Mouse (Mus musculus) intestine, embryonic 16.5 days (tissue): ENCODE data around the gene Lpar1. TPM values are rescaled to one million over a fixed set of nuclear protein-coding genes. Genes with fewer than 3 reads are reported as not detected.

Experiments used
- ATAC-seq: fragments of 200-750 bp; cut with Nextera tagmentation; 2 replicates; pipeline ENCODE4 v1.8.0; 2017; ENCODE audit warnings: moderate TSS enrichment, moderate library complexity
- H3K27ac ChIP-seq: fragments of 300-500 bp; sonication (generic); 2 replicates; pipeline ENCODE4 v1.5.1; 2014; ENCODE audit warnings: mild to moderate bottlenecking, low read length
- H3K27me3 ChIP-seq: fragments of 300-500 bp; sonication (generic); replicated peaks from 2 replicates; pipeline ENCODE4 v1.6.1; 2014; ENCODE audit warnings: low read length, control low read depth, mixed read lengths; ENCODE audit not compliant: control insufficient read depth, insufficient read depth
- H3K36me3 ChIP-seq: fragments of 300-500 bp; sonication (generic); 2 replicates; pipeline ENCODE4 v1.6.1; 2014; ENCODE audit warnings: low read length, control low read depth; ENCODE audit not compliant: control insufficient read depth, insufficient read depth
- H3K4me1 ChIP-seq: fragments of 300-500 bp; sonication (generic); 2 replicates; pipeline ENCODE4 v1.6.1; 2014; ENCODE audit warnings: low read length, control low read depth, mixed read lengths; ENCODE audit not compliant: control insufficient read depth, insufficient read depth
- H3K4me2 ChIP-seq: fragments of 300-500 bp; sonication (generic); 2 replicates; pipeline ENCODE4 v1.6.1; 2014; ENCODE audit warnings: low read depth, low read length, control low read depth
- H3K4me3 ChIP-seq: fragments of 300-500 bp; sonication (generic); 2 replicates; pipeline ENCODE4 v1.5.1; 2014; ENCODE audit warnings: mild to moderate bottlenecking, low read length
- H3K9ac ChIP-seq: fragments of 300-500 bp; sonication (generic); 2 replicates; pipeline ENCODE4 v1.6.1; 2014; ENCODE audit warnings: low read depth, low read length
- H3K9me3 ChIP-seq: fragments of 300-500 bp; sonication (generic); 2 replicates; pipeline ENCODE4 v1.6.1; 2016; ENCODE audit warnings: low read length, control low read depth; ENCODE audit not compliant: control insufficient read depth
- whole genome bisulfite sequencing: fragments of 180-500 bp; shearing (Covaris S2); extraction: QIAGEN DNeasy Blood & Tissue Kit; methylation state at CpG from one replicate; pipeline ENCODE4 v1.1.7; 2014; 5-methylcytosine and 5-hydroxymethylcytosine counted together
- polyA plus RNA-seq: library from polyadenylated mRNA; unstranded; fragments of >200 nt; fragmentation: Nextera tagmentation; extraction: Ambion mirVana; gene quantifications from 2 replicates; pipeline ENCODE4 v1.2.1, GENCODE M21; 2015

Lpar1 gene
- polyA plus RNA-seq, 1 experiment from 2014 or later, result 54.1 TPM

- H3K27ac ChIP-seq, result no peak overlapping the region
- H3K36me3 ChIP-seq, result peaks cover 4% of the 10 kb centered on the region; the same call in 1 of the 2 replicates
- H3K4me1 ChIP-seq, result peaks cover 22% of the 10 kb centered on the region
- H3K27me3 ChIP-seq, result no peaks in the 10 kb centered on the region
- H3K4me3 ChIP-seq, result no peak overlapping the region
- no peak overlapping the region for H3K9ac ChIP-seq
- H3K9me3 ChIP-seq, result no peaks in the 10 kb centered on the region; the same call in 1 of the 2 replicates
- WGBS, result 93% methylated on average over 3 of the region's 3 CpGs
- no peak for ATAC-seq
- no peak overlapping the region for H3K4me2 ChIP-seq
Observed at GRCm38 (mm10) chr4:58538696-58539095, 15.0 kb downstream of the Lpar1 start.

GRCm38 (mm10) chr4:58535754-58536153 lies 17.9 kb downstream of the Lpar1 start:
- no peak for ATAC-seq
- no peak overlapping the region for H3K9ac ChIP-seq
- H3K4me1 ChIP-seq, result peaks cover 24% of the 10 kb centered on the region
- H3K27ac ChIP-seq, result no peak overlapping the region
- H3K4me2 ChIP-seq, result no peak overlapping the region
- no peak overlapping the region for H3K4me3 ChIP-seq
- peaks cover 4% of the 10 kb centered on the region; the same call in 1 of the 2 replicates for H3K36me3 ChIP-seq
- H3K9me3 ChIP-seq, result no peaks in the 10 kb centered on the region; the same call in 1 of the 2 replicates
- H3K27me3 ChIP-seq, result no peaks in the 10 kb centered on the region
- 84% methylated on average over 6 of the region's 6 CpGs for WGBS

GRCm38 (mm10) chr4:58534726-58535350 lies 18.9 kb downstream of the Lpar1 start:
- no peak overlapping the region for H3K4me2 ChIP-seq
- H3K36me3 ChIP-seq, result peaks cover 4% of the 10 kb centered on the region; the same call in 1 of the 2 replicates
- ATAC-seq, result peak; percentile 40
- WGBS, result 71% methylated on average over 15 of the region's 15 CpGs
- no peaks in the 10 kb centered on the region for H3K27me3 ChIP-seq
- H3K4me1 ChIP-seq, result peaks cover 28% of the 10 kb centered on the region
- no peaks in the 10 kb centered on the region; the same call in 1 of the 2 replicates for H3K9me3 ChIP-seq
- H3K27ac ChIP-seq, result no peak overlapping the region
- 0 out of 2 replicates have a peak overlapping the region, but pooled peaks have one; percentile 8 for H3K9ac ChIP-seq
- H3K4me3 ChIP-seq, result no peak overlapping the region

- no peak overlapping the region for H3K4me3 ChIP-seq
- peak overlapping the region; percentile 8; the same call in 1 of the 2 replicates for H3K27ac ChIP-seq
- WGBS, result 31% methylated on average over 13 of the region's 13 CpGs
- H3K9me3 ChIP-seq, result no peaks in the 10 kb centered on the region; the same call in 1 of the 2 replicates
- H3K27me3 ChIP-seq, result no peaks in the 10 kb centered on the region
- H3K36me3 ChIP-seq, result peaks cover 4% of the 10 kb centered on the region; the same call in 1 of the 2 replicates
- peaks cover 29% of the 10 kb centered on the region for H3K4me1 ChIP-seq
- peak; percentile 61 for ATAC-seq
- 0 out of 2 replicates have a peak overlapping the region, but pooled peaks have one; percentile 8 for H3K9ac ChIP-seq
- peak overlapping the region; percentile 17; the same call in 1 of the 2 replicates for H3K4me2 ChIP-seq
Observed at GRCm38 (mm10) chr4:58534141-58534571, 19.5 kb downstream of the Lpar1 start.

- WGBS, result 42% methylated on average over 3 of the region's 3 CpGs
- peak; percentile 80 for ATAC-seq
- Histone ChIP-seq H3K9ac (no peak overlapping the region), H3K27me3 (no peaks in the 10 kb centered on the region), H3K4me2 (0 out of 2 replicates have a peak overlapping the region, but pooled peaks have one; percentile 17), H3K4me1 (peaks cover 35% of the 10 kb centered on the region), H3K36me3 (peaks cover 4% of the 10 kb centered on the region; the same call in 1 of the 2 replicates), H3K9me3 (no peaks in the 10 kb centered on the region; the same call in 1 of the 2 replicates), H3K27ac (peak overlapping the region; percentile 8; the same call in 1 of the 2 replicates), H3K4me3 (no peak overlapping the region)
Observed at GRCm38 (mm10) chr4:58533519-58533918, 20.2 kb downstream of the Lpar1 start.

GRCm38 (mm10) chr4:58532326-58532725 lies 21.4 kb downstream of the Lpar1 start:
- no peak overlapping the region for H3K4me3 ChIP-seq
- 72% methylated on average over 3 of the region's 3 CpGs for WGBS
- no peaks in the 10 kb centered on the region for H3K36me3 ChIP-seq
- H3K27ac ChIP-seq, result no peak overlapping the region
- peaks cover 39% of the 10 kb centered on the region for H3K4me1 ChIP-seq
- no peaks in the 10 kb centered on the region for H3K27me3 ChIP-seq
- no peak overlapping the region for H3K4me2 ChIP-seq
- no peak for ATAC-seq
- no peak overlapping the region for H3K9ac ChIP-seq
- no peaks in the 10 kb centered on the region; the same call in 1 of the 2 replicates for H3K9me3 ChIP-seq

GRCm38 (mm10) chr4:58530706-58531105 lies 23.0 kb downstream of the Lpar1 start:
- H3K4me2 ChIP-seq, result no peak overlapping the region
- peaks cover 42% of the 10 kb centered on the region for H3K4me1 ChIP-seq
- no peaks in the 10 kb centered on the region for H3K36me3 ChIP-seq
- no peak for ATAC-seq
- H3K4me3 ChIP-seq, result no peak overlapping the region
- no peak overlapping the region for H3K9ac ChIP-seq
- WGBS, result 70% methylated on average over 5 of the region's 5 CpGs
- no peaks in the 10 kb centered on the region for H3K27me3 ChIP-seq
- no peaks in the 10 kb centered on the region for H3K9me3 ChIP-seq
- H3K27ac ChIP-seq, result 0 out of 2 replicates have a peak overlapping the region, but pooled peaks have one; percentile 35

GRCm38 (mm10) chr4:58530279-58530678 lies 23.4 kb downstream of the Lpar1 start:
- Histone ChIP-seq H3K4me2 (no peak overlapping the region), H3K9me3 (no peaks in the 10 kb centered on the region), H3K4me1 (peaks cover 41% of the 10 kb centered on the region), H3K4me3 (no peak overlapping the region), H3K36me3 (no peaks in the 10 kb centered on the region), H3K27me3 (no peaks in the 10 kb centered on the region), H3K27ac (peak overlapping the region; percentile 35; the same call in 1 of the 2 replicates), H3K9ac (no peak overlapping the region)
- 32% methylated on average over 3 of the region's 3 CpGs for WGBS
- ATAC-seq, result no peak

- WGBS, result 72% methylated on average over 3 of the region's 3 CpGs
- Histone ChIP-seq H3K9me3 (no peaks in the 10 kb centered on the region), H3K4me2 (no peak overlapping the region), H3K4me1 (peaks cover 22% of the 10 kb centered on the region), H3K4me3 (no peak overlapping the region), H3K36me3 (no peaks in the 10 kb centered on the region), H3K9ac (no peak overlapping the region), H3K27ac (no peak overlapping the region), H3K27me3 (no peaks in the 10 kb centered on the region)
- ATAC-seq, result peak; percentile 78
Observed at GRCm38 (mm10) chr4:58527852-58528251, 25.8 kb downstream of the Lpar1 start.
